Mouse (Mus musculus): ENCODE data around the gene Mmp17. TPM values are rescaled to one million over a fixed set of nuclear protein-coding genes. Genes with fewer than 3 reads are reported as not detected.

The Mmp17 gene
- 2.0 TPM in 2 replicates for polyA plus RNA-seq (2012; rRNA removed; ENCODE audit: low replicate concordance)

DNA sequence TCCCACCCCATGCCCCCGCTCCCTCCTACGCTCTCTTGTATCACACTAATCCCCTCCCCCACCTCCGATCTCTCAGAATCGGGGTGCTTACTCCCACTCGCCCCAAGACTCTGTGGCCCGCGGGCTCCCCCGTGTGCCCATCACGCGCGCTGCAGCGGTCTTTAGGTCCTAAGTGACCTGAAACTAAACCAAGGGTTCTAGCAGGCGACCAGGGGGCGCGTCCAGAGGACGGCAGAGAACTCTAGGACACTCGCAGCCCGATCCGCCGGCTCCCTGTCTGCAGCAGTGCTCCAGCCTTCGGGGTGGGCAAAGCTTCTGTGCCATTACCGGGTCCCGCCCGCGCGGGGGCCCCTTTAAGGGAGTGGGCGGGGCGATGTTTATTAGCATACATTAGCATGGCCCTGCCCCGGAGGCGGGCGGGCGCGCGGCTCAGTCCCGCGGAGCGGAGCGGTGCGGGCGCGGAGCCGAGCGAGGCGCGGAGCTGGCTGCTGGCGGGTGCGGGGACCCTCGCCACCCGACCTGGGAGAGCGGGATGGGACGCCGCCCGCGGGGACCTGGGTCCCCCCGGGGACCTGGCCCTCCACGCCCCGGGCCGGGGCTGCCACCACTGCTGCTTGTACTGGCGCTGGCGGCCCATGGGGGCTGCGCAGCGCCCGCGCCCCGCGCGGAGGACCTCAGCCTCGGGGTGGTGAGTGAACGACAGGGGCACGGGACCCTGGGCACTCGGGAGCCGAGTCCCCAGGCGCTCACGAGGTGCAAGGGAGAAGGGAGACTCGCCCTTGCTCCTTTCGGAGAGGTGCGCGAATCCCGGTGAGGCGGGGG is at the start of gene Mmp17:
Gene Mmp17, plus strand, starts transcription at position 409 of the 822 bp plus-strand sequence.

Other genes starting within 250 kb of the Mmp17 start
- 84.9 and 104 TPM in 2 replicates for gene Sfswap, start 82.9 kb upstream of the Mmp17 start, polyA plus RNA-seq (2012; rRNA removed; ENCODE audit: low replicate concordance)
- gene Zfp11, start 85.9 kb downstream of the Mmp17 start, polyA plus RNA-seq (2012; rRNA removed; ENCODE audit: low replicate concordance), result 1.1 and 2.5 TPM in 2 replicates
- gene Sept14, start 124.3 kb downstream of the Mmp17 start, polyA plus RNA-seq (2012; rRNA removed; ENCODE audit: low replicate concordance), result not detected in 2 replicates
- gene Mrps17, start 131.3 kb downstream of the Mmp17 start, polyA plus RNA-seq (2012; rRNA removed; ENCODE audit: low replicate concordance), result 45.9 and 83.8 TPM in 2 replicates
- 38.0 and 95.0 TPM in 2 replicates for gene Nipsnap2, start 140.9 kb downstream of the Mmp17 start, polyA plus RNA-seq (2012; rRNA removed; ENCODE audit: low replicate concordance)
- 26.4 and 48.6 TPM in 2 replicates for gene Psph, start 203.3 kb downstream of the Mmp17 start, polyA plus RNA-seq (2012; rRNA removed; ENCODE audit: low replicate concordance)